31 mouse cellular contexts compared by ENCODE assay signal in the genomic region with DNA sequence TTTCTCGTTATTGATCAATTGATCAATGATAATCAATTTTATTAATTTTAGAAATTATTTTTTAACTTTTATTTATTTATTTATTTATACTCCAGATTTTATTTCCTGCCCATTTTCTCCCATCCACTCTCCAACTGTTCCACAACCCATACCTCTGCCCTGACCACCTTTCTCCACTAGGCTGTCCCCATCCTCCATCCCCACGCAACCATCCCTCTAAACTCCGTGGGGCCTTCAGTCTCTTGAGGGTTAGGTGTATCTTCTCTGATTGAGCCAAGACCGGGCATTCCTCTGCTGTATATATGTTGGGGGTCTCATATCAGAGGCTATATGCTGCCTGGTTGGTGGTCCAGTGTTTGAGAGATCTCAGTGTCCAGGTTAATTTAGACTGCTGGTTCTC. TPM values are rescaled to one million over a fixed set of nuclear protein-coding genes. Genes with fewer than 3 reads are reported as not detected.
A peak's percentile ranks its signal among the peaks of the same experiment; 100 is the strongest.
DNase-seq lines count a peak whose midpoint lies in the region; ATAC-seq lines count a peak whose summit lies in the region.
"Had no signal": no experiment of that assay in that cellular context is flagged by ENCODE, and none has a peak within 500 bp of the region (broad histone marks: within the 10 kb centered on the region; RNA-seq: fewer than 3 reads in every experiment).

No protein-coding gene starts in this region.

- H3K4me2 ChIP-seq in forebrain, embryonic 11.5 days (ENCODE audit: low read depth, low read length, severe bottlenecking) = no peak overlapping the region
- H3K4me2 ChIP-seq in forebrain, embryonic 15.5 days (replicated peaks) = no peak overlapping the region
- H3K4me2 ChIP-seq in limb, embryonic 11.5 days (ENCODE audit: low read depth, severe bottlenecking) = no peak overlapping the region
- no peak overlapping the region for H3K4me2 ChIP-seq in midbrain, embryonic 13.5 days (replicated peaks)
- no peak overlapping the region for H3K4me2 ChIP-seq in midbrain, embryonic 15.5 days
- H3K4me2 ChIP-seq in neural tube, embryonic 12.5 days (replicated peaks) = no peak overlapping the region
- H3K4me2 ChIP-seq: embryonic facial prominence, embryonic 13.5 days; embryonic facial prominence, embryonic 15.5 days; forebrain, embryonic 13.5 days had no signal

- no peak overlapping the region for H3K9ac ChIP-seq in forebrain, embryonic 11.5 days (ENCODE audit: low read length)
- no peak overlapping the region for H3K9ac ChIP-seq in forebrain, embryonic 15.5 days (replicated peaks)
- no peak overlapping the region for H3K9ac ChIP-seq in limb, embryonic 11.5 days (ENCODE audit: low read length)
- no peak overlapping the region for H3K9ac ChIP-seq in midbrain, embryonic 13.5 days (replicated peaks)
- no peak overlapping the region for H3K9ac ChIP-seq in midbrain, embryonic 15.5 days
- no peak overlapping the region for H3K9ac ChIP-seq in neural tube, embryonic 12.5 days
- H3K9ac ChIP-seq: embryonic facial prominence, embryonic 13.5 days; embryonic facial prominence, embryonic 15.5 days; forebrain, embryonic 13.5 days had no signal

- no peak for DNase-seq in forebrain, embryonic 11.5 days (ENCODE audit: low spot score)
- no peak for DNase-seq in limb, embryonic 11.5 days (ENCODE audit: low spot score)
- no peak for DNase-seq in limb, embryonic 10.5 days (ENCODE audit: low spot score)
- no peak for DNase-seq in neural tube, embryonic 10.5 days (ENCODE audit: extremely low spot score, low spot score)
- DNase-seq: adrenal gland, adult 8-10 months; adrenal gland, postnatal 14 days; adrenal gland, postnatal 36 days; B cell, adult 2 months; cerebellum, adult 11 months; cerebellum, adult 18-20 months; cerebellum, adult 8-10 months; cerebellum, adult 9-11 months; cerebellum, postnatal 14 days; cerebellum, postnatal 36 days; embryo, embryonic 11 days had no signal

- 0 out of 2 replicates have a peak, but pooled peaks have one; percentile 49 for ATAC-seq in forebrain, embryonic 11.5 days (replicated peaks; ENCODE audit: low FRiP score)
- no peak for ATAC-seq in forebrain, embryonic 15.5 days (replicated peaks)
- peak; percentile 47; the same call in 1 of the 2 replicates for ATAC-seq in limb, embryonic 11.5 days (ENCODE audit: insufficient number of reproducible peaks, low FRiP score, low TSS enrichment, low read depth)
- 0 out of 2 replicates have a peak, but pooled peaks have one; percentile 30 for ATAC-seq in midbrain, embryonic 13.5 days
- no peak for ATAC-seq in midbrain, embryonic 15.5 days (replicated peaks)
- ATAC-seq in neural tube, embryonic 12.5 days (ENCODE audit: low FRiP score, low read depth) = peak; percentile 61; the same call in 1 of the 2 replicates
- ATAC-seq: activated CD4-positive, CD25-positive, alpha-beta regulatory T cell, adult 4 months; CD4-positive, CD25-positive, alpha-beta regulatory T cell, adult 4 months; forebrain, embryonic 13.5 days; forebrain, embryonic 16.5 days; Patski had no signal

- no peaks in the 10 kb centered on the region for H3K27me3 ChIP-seq in forebrain, embryonic 11.5 days (ENCODE audit: control insufficient read depth, insufficient read depth, low read length)
- no peaks in the 10 kb centered on the region for H3K27me3 ChIP-seq in forebrain, embryonic 15.5 days
- H3K27me3 ChIP-seq in limb, embryonic 11.5 days (ENCODE audit: control insufficient read depth, insufficient read depth, low read length) = no peaks in the 10 kb centered on the region
- no peaks in the 10 kb centered on the region for H3K27me3 ChIP-seq in limb, embryonic 10.5 days (ENCODE audit: low read depth, poor library complexity, severe bottlenecking)
- no peaks in the 10 kb centered on the region for H3K27me3 ChIP-seq in midbrain, embryonic 13.5 days
- H3K27me3 ChIP-seq in midbrain, embryonic 15.5 days (replicated peaks) = no peaks in the 10 kb centered on the region
- no peaks in the 10 kb centered on the region for H3K27me3 ChIP-seq in neural tube, embryonic 12.5 days (replicated peaks)
- H3K27me3 ChIP-seq: CH12.LX; embryonic facial prominence, embryonic 13.5 days; embryonic facial prominence, embryonic 15.5 days; forebrain, embryonic 13.5 days; Patski had no signal

- no peak overlapping the region for H3K4me3 ChIP-seq in forebrain, embryonic 11.5 days (ENCODE audit: low read depth, low read length)
- H3K4me3 ChIP-seq in forebrain, embryonic 15.5 days = no peak overlapping the region
- no peak overlapping the region for H3K4me3 ChIP-seq in limb, embryonic 11.5 days (ENCODE audit: low read depth, low read length)
- no peak overlapping the region for H3K4me3 ChIP-seq in limb, embryonic 10.5 days
- H3K4me3 ChIP-seq in midbrain, embryonic 13.5 days (replicated peaks) = no peak overlapping the region
- no peak overlapping the region for H3K4me3 ChIP-seq in midbrain, embryonic 15.5 days
- H3K4me3 ChIP-seq in neural tube, embryonic 12.5 days = no peak overlapping the region
- H3K4me3 ChIP-seq: embryonic facial prominence, embryonic 13.5 days; embryonic facial prominence, embryonic 15.5 days; erythroblast, embryonic 14.5 days; forebrain, embryonic 10.5 days; forebrain, embryonic 13.5 days had no signal

- 88% methylated on average over 4 of the region's 4 CpGs for WGBS in forebrain, embryonic 11.5 days
- WGBS in forebrain, embryonic 15.5 days = 93% methylated on average over 4 of the region's 4 CpGs
- 91% methylated on average over 4 of the region's 4 CpGs for WGBS in limb, embryonic 11.5 days
- WGBS in limb, embryonic 10.5 days = 90% methylated on average over 4 of the region's 4 CpGs
- WGBS in midbrain, embryonic 13.5 days = 85% methylated on average over 4 of the region's 4 CpGs
- WGBS in midbrain, embryonic 15.5 days = 87% methylated on average over 4 of the region's 4 CpGs
- 89% methylated on average over 4 of the region's 4 CpGs for WGBS in neural tube, embryonic 12.5 days

- H3K4me1 ChIP-seq in forebrain, embryonic 11.5 days (replicated peaks; ENCODE audit: control insufficient read depth, insufficient read depth, low read length) = no peaks in the 10 kb centered on the region
- H3K4me1 ChIP-seq in forebrain, embryonic 15.5 days = no peaks in the 10 kb centered on the region
- no peaks in the 10 kb centered on the region for H3K4me1 ChIP-seq in limb, embryonic 11.5 days (ENCODE audit: control insufficient read depth, insufficient read depth, low read length)
- no peaks in the 10 kb centered on the region for H3K4me1 ChIP-seq in limb, embryonic 10.5 days
- H3K4me1 ChIP-seq in midbrain, embryonic 13.5 days (replicated peaks) = no peaks in the 10 kb centered on the region
- no peaks in the 10 kb centered on the region for H3K4me1 ChIP-seq in midbrain, embryonic 15.5 days
- no peaks in the 10 kb centered on the region for H3K4me1 ChIP-seq in neural tube, embryonic 12.5 days
- H3K4me1 ChIP-seq: embryonic facial prominence, embryonic 13.5 days; embryonic facial prominence, embryonic 15.5 days; forebrain, embryonic 10.5 days; forebrain, embryonic 13.5 days had no signal

- no peak overlapping the region for H3K27ac ChIP-seq in forebrain, embryonic 11.5 days (ENCODE audit: low read depth, low read length)
- H3K27ac ChIP-seq in forebrain, embryonic 15.5 days (replicated peaks) = no peak overlapping the region
- H3K27ac ChIP-seq in limb, embryonic 11.5 days (replicated peaks; ENCODE audit: low read depth, low read length) = no peak overlapping the region
- H3K27ac ChIP-seq in limb, embryonic 10.5 days = no peak overlapping the region
- no peak overlapping the region for H3K27ac ChIP-seq in midbrain, embryonic 13.5 days
- no peak overlapping the region for H3K27ac ChIP-seq in midbrain, embryonic 15.5 days
- H3K27ac ChIP-seq in neural tube, embryonic 12.5 days = no peak overlapping the region
- H3K27ac ChIP-seq: embryonic facial prominence, embryonic 13.5 days; embryonic facial prominence, embryonic 15.5 days; forebrain, embryonic 10.5 days; forebrain, embryonic 13.5 days had no signal

- no peaks in the 10 kb centered on the region for H3K9me3 ChIP-seq in forebrain, embryonic 11.5 days (ENCODE audit: control insufficient read depth, low read length)
- H3K9me3 ChIP-seq in forebrain, embryonic 15.5 days = no peaks in the 10 kb centered on the region
- H3K9me3 ChIP-seq in limb, embryonic 11.5 days (ENCODE audit: control insufficient read depth, low read length) = no peaks in the 10 kb centered on the region
- H3K9me3 ChIP-seq in limb, embryonic 10.5 days (replicated peaks) = no peaks in the 10 kb centered on the region
- no peaks in the 10 kb centered on the region for H3K9me3 ChIP-seq in midbrain, embryonic 13.5 days
- no peaks in the 10 kb centered on the region for H3K9me3 ChIP-seq in midbrain, embryonic 15.5 days
- no peaks in the 10 kb centered on the region for H3K9me3 ChIP-seq in neural tube, embryonic 12.5 days
- H3K9me3 ChIP-seq: embryonic facial prominence, embryonic 13.5 days; embryonic facial prominence, embryonic 15.5 days; forebrain, embryonic 10.5 days; forebrain, embryonic 13.5 days had no signal

- no peaks in the 10 kb centered on the region for H3K36me3 ChIP-seq in forebrain, embryonic 11.5 days (ENCODE audit: control insufficient read depth, insufficient read depth, low read length)
- no peaks in the 10 kb centered on the region for H3K36me3 ChIP-seq in forebrain, embryonic 15.5 days
- H3K36me3 ChIP-seq in limb, embryonic 11.5 days (ENCODE audit: control insufficient read depth, insufficient read depth, low read length) = no peaks in the 10 kb centered on the region
- H3K36me3 ChIP-seq in limb, embryonic 10.5 days = no peaks in the 10 kb centered on the region
- no peaks in the 10 kb centered on the region for H3K36me3 ChIP-seq in midbrain, embryonic 13.5 days
- H3K36me3 ChIP-seq in midbrain, embryonic 15.5 days (replicated peaks) = no peaks in the 10 kb centered on the region
- no peaks in the 10 kb centered on the region for H3K36me3 ChIP-seq in neural tube, embryonic 12.5 days
- H3K36me3 ChIP-seq: embryonic facial prominence, embryonic 13.5 days; embryonic facial prominence, embryonic 15.5 days; forebrain, embryonic 10.5 days; G1E had no signal

RNA-seq across cellular contexts. Expression of a gene that starts 31.7 kb away (rescaled TPM):
- not detected in 2 replicates for polyA plus RNA-seq in forebrain, embryonic 11.5 days (2014; fragmentation: Nextera tagmentation; extraction: Ambion mirVana)
- polyA plus RNA-seq in forebrain, embryonic 15.5 days (2015; fragmentation: Nextera tagmentation; extraction: Ambion mirVana) = not detected in 2 replicates
- not detected in 2 replicates for polyA plus RNA-seq in limb, embryonic 11.5 days (2014; fragmentation: Nextera tagmentation; extraction: Ambion mirVana)
- not detected in 2 replicates for polyA plus RNA-seq in limb, embryonic 10.5 days (2016; fragmentation: Nextera tagmentation; extraction: Ambion mirVana)
- polyA plus RNA-seq in midbrain, embryonic 13.5 days (2015; fragmentation: Nextera tagmentation; extraction: Ambion mirVana) = not detected in 2 replicates
- polyA plus RNA-seq in midbrain, embryonic 15.5 days (2015; fragmentation: Nextera tagmentation; extraction: Ambion mirVana) = not detected in 2 replicates
- polyA plus RNA-seq in neural tube, embryonic 12.5 days (2016; fragmentation: Nextera tagmentation; extraction: Ambion mirVana) = not detected in 2 replicates
- polyA plus RNA-seq: activated CD4-positive, CD25-positive, alpha-beta regulatory T cell, adult 4 months; embryonic facial prominence, embryonic 11.5 days; embryonic facial prominence, embryonic 13.5 days; embryonic facial prominence, embryonic 15.5 days; erythroblast, embryonic 14.5 days; forebrain, embryonic 10.5 days; forebrain, embryonic 13.5 days; forebrain, embryonic 16.5 days; G1E; Patski had no signal

Comparison
In these comparisons a context has a peak if more than half of its experiments do, and no peak if none do; other contexts are left out.
1. ATAC-seq: peak in forebrain, embryonic 11.5 days (single experiment), limb, embryonic 11.5 days (single experiment), midbrain, embryonic 13.5 days (single experiment) and neural tube, embryonic 12.5 days (single experiment); none in forebrain, embryonic 15.5 days (single experiment) and midbrain, embryonic 15.5 days (single experiment).